Mouse (Mus musculus) macrophage (primary cell): ENCODE measurements around the gene Sf3a3. TPM values are rescaled to one million over a fixed set of nuclear protein-coding genes. Genes with fewer than 3 reads are reported as not detected.

Experiments used
- H3K27ac ChIP-seq: fragments of 350-480 bp; formaldehyde crosslinking; 2 replicates; pipeline ENCODE4 v1.9.0; 2021
- H3K36me3 ChIP-seq: fragments of 350-480 bp; formaldehyde crosslinking; 2 replicates; pipeline ENCODE4 v1.9.0; 2021; ENCODE audit errors: inconsistent target
- H3K4me3 ChIP-seq: fragments of 350-480 bp; formaldehyde crosslinking; 2 replicates; pipeline ENCODE4 v1.9.0; 2021; ENCODE audit errors: inconsistent target
- H3K79me2 ChIP-seq: fragments of 350-480 bp; formaldehyde crosslinking; 2 replicates; pipeline ENCODE4 v1.9.0; 2021; ENCODE audit errors: inconsistent target
- WGBS: methylation state at CpG from one replicate; pipeline ENCODE4 v1.1.7; 2026; ENCODE audit warnings: inconsistent platforms; ENCODE audit not compliant: missing documents; 5-methylcytosine and 5-hydroxymethylcytosine counted together
- polyA plus RNA-seq: library from polyadenylated mRNA; stranded (reverse); fragments of 250-400 nt; gene quantifications from 3 replicates; pipeline ENCODE4 v1.2.4, GENCODE M21; 2018; ENCODE audit warnings: inconsistent platforms

Sf3a3 gene
- polyA plus RNA-seq, 1 experiment from 2014 or later, result 62.7 TPM

GRCm38 (mm10) chr4:124685897-124686402 lies 28.6 kb upstream of the Sf3a3 start:
- no peak overlapping the region for H3K4me3 ChIP-seq
- H3K79me2 ChIP-seq, result peaks cover 60% of the 10 kb centered on the region
- peaks cover 28% of the 10 kb centered on the region for H3K36me3 ChIP-seq
- no peak overlapping the region for H3K27ac ChIP-seq
- WGBS, result 67% methylated on average over 8 of the region's 8 CpGs

DNA sequence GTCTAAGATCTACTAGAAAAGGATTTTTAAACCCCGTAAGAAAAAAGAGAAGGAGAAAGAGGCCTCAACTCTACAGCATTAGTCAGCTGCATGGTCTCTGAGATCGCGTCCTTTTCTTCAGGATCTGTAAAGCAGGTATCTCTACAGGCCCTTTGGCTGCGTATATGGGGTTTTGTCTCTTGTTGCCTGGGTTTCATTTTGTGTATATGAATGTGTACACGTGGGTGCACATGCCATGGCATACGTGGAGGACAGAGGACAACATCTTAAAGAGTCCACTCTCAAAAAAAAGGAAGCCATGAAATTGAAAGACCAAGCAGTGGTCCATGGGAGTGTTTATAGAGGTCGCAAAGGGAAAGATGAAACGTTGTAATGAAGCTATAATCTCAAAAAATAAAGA lies 23.1 kb upstream of the Sf3a3 start:
- Histone ChIP-seq H3K27ac (0 out of 2 replicates have a peak overlapping the region, but pooled peaks have one; percentile 3), H3K79me2 (peaks cover 73% of the 10 kb centered on the region), H3K4me3 (no peak overlapping the region), H3K36me3 (no peaks in the 10 kb centered on the region)
- WGBS, result 67% methylated on average over 8 of the region's 8 CpGs

GRCm38 (mm10) chr4:124692416-124692861 lies 22.1 kb upstream of the Sf3a3 start:
- Histone ChIP-seq H3K27ac (peak overlapping the region; percentile 59), H3K4me3 (peak overlapping the region; percentile 76), H3K36me3 (no peaks in the 10 kb centered on the region), H3K79me2 (peaks cover 73% of the 10 kb centered on the region)
- 56% methylated on average over 3 of the region's 3 CpGs for WGBS

GRCm38 (mm10) chr4:124693135-124693894 lies 21.3 kb upstream of the Sf3a3 start, which contains the start of gene Utp11:
Utp11 (minus strand) TSS chr4:124693600.
- WGBS, result under 1% methylated on average over 41 of the region's 43 CpGs
- Histone ChIP-seq H3K27ac (peak within 1 kb of the TSS; percentile 59), H3K36me3 (no peaks in the 10 kb centered on the region), H3K79me2 (peaks cover 67% of the 10 kb centered on the region), H3K4me3 (peak within 1 kb of the TSS; percentile 76)

GRCm38 (mm10) chr4:124694572-124694971 lies 20.0 kb upstream of the Sf3a3 start:
- no peaks in the 10 kb centered on the region for H3K36me3 ChIP-seq
- H3K27ac ChIP-seq, result no peak overlapping the region
- H3K79me2 ChIP-seq, result peaks cover 54% of the 10 kb centered on the region
- no peak overlapping the region for H3K4me3 ChIP-seq
- WGBS, result 100% methylated on average over 1 of the region's 2 CpGs

DNA sequence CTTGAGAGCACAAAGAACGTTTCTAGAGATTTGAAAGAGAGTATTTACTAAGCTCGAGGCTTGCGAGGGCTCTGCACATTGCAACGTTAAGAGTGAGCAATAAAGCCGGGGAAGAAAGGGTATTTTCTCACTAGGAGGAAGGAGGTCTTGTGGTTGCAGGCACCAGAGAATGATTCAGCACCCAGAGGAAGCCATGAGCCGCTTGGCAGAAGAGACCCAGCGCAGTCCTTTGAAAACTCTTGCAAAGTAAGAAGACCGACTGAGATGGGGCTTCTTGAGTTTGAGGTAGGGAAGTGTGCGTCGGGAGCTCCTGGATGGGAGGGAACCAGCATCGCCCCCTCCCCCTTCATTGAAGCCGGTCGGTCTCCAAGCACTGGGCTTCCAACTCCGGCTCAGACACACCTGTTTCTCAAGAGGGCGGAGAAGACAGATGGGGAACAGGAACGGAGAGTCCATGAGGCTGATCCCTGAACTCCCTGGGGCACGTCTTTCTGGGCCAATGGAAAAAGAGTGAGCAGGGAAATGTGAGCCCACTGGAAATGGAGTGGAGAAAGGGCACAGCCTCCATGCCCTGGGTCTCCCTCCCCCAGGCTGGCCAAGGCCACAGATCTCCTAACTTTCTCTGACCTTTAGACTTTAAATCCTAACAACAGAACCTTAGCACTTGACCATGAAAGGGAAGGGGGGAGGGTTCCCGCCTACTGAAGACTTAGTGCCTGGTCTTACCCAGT lies 18.6 kb upstream of the Sf3a3 start:
- H3K36me3 ChIP-seq, result no peaks in the 10 kb centered on the region
- peak overlapping the region; percentile 65 for H3K4me3 ChIP-seq
- WGBS, result 2% methylated on average over 17 of the region's 18 CpGs
- peak overlapping the region; percentile 88 for H3K27ac ChIP-seq
- peaks cover 43% of the 10 kb centered on the region for H3K79me2 ChIP-seq

GRCm38 (mm10) chr4:124699791-124700190 lies 14.8 kb upstream of the Sf3a3 start:
- WGBS, result 50% methylated on average over 5 of the region's 6 CpGs
- Histone ChIP-seq H3K4me3 (peak overlapping the region; percentile 4; the same call in 1 of the 2 replicates), H3K36me3 (no peaks in the 10 kb centered on the region), H3K27ac (peak overlapping the region; percentile 58), H3K79me2 (peaks cover 55% of the 10 kb centered on the region)

- Histone ChIP-seq H3K36me3 (no peaks in the 10 kb centered on the region), H3K4me3 (peak within 1 kb of the TSS; percentile 94), H3K27ac (peak within 1 kb of the TSS; percentile 99), H3K79me2 (peaks cover 56% of the 10 kb centered on the region)
- WGBS, result 2% methylated on average over 52 of the region's 59 CpGs
These were observed 14.2 kb upstream of the Sf3a3 start, which contains the start of gene Fhl3 for GRCm38 (mm10) chr4:124700248-124700971. Fhl3 (plus strand) TSS chr4:124700701.

GRCm38 (mm10) chr4:124701052-124701845 lies 13.3 kb upstream of the Sf3a3 start:
- Histone ChIP-seq H3K27ac (peak overlapping the region; percentile 99), H3K4me3 (peak overlapping the region; percentile 94), H3K79me2 (peaks cover 64% of the 10 kb centered on the region), H3K36me3 (peaks cover 3% of the 10 kb centered on the region; the same call in 1 of the 2 replicates)
- 9% methylated on average over 22 of the region's 22 CpGs for WGBS

GRCm38 (mm10) chr4:124701916-124702315 lies 12.7 kb upstream of the Sf3a3 start:
- Histone ChIP-seq H3K79me2 (peaks cover 64% of the 10 kb centered on the region), H3K36me3 (peaks cover 9% of the 10 kb centered on the region; the same call in 1 of the 2 replicates), H3K4me3 (peak overlapping the region; percentile 94), H3K27ac (peak overlapping the region; percentile 99)
- 85% methylated on average over 2 of the region's 5 CpGs for WGBS

GRCm38 (mm10) chr4:124703406-124703805 lies 11.2 kb upstream of the Sf3a3 start:
- Histone ChIP-seq H3K27ac (peak overlapping the region; percentile 99), H3K4me3 (peak overlapping the region; percentile 35), H3K79me2 (peaks cover 65% of the 10 kb centered on the region), H3K36me3 (peaks cover 9% of the 10 kb centered on the region; the same call in 1 of the 2 replicates)
- WGBS, result 8% methylated on average over 2 of the region's 2 CpGs

GRCm38 (mm10) chr4:124703881-124704796 lies 10.4 kb upstream of the Sf3a3 start:
- H3K36me3 ChIP-seq, result peaks cover 9% of the 10 kb centered on the region; the same call in 1 of the 2 replicates
- H3K4me3 ChIP-seq, result peak overlapping the region; percentile 35
- peaks cover 65% of the 10 kb centered on the region for H3K79me2 ChIP-seq
- peak overlapping the region; percentile 99 for H3K27ac ChIP-seq
- 33% methylated on average over 6 of the region's 6 CpGs for WGBS
